Mouse (Mus musculus) B cell, adult 2 months (primary cell): ENCODE results near the gene Psma1.

Source experiments
- DNase-seq, 2 experiments: peaks; one replicate each; pipeline ENCODE4 v3.0.0; 2022

The Psma1 gene

DNA sequence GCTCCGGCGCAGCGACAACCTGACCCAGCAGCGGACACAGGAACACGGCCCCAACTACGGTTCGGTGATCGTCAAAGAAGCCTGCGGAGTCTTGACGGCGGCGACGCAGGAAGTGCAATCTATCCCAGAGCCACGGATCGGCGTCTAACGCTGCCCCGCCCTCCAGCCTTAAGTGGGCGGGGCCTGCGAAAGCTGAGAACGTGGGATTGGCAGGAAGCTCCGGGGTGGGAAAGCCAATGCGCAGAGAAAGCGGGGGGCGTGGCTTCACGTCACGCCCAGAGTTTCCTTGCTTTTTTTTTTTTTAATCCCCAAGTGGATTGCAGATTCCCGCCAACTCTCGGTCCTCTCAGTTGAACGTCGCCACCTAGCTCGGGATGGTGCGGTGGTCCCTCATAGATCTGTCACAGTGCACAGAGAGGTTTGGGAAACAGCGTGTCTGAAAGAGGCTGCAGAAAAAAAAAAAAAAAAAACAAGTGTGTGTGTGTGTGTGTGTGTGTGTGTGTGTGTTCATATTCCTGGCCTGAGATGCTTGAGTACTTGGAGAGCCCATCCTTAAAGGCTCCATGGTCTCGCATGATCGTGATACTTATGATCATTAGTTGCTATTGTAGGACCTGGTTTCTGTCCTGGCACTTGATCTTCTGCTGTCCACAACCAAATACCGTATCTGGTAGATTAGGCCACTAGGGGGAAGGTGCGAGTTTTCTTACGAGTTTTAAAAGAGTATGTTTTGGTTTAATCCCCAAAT is at the start of gene Psma1:
TSS of gene Psma1 (minus strand) at position 114 of the 748 bp plus-strand sequence.
- DNase-seq: peak; percentile 93 to 94

DNA sequence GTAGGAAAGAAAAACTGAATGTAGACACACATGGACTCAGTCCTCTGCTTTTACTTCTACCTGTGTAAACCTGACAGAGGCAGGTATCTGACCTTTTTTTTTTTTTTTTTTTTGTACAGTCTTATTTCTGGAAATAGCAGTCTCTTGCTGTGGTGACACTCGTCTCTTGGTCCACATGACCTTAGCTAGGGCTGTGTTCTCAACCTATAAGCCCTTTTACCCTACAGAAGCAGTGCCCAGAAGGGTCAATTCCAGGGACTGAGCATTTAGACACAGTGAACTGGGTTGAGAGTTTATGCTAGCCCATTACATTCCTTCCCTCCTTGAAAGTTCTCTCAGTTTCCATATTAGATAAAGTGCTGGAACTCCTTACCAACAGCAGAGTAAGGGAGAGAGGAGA is 47.6 kb upstream of the Psma1 start:
- DNase-seq: no peak

DNA sequence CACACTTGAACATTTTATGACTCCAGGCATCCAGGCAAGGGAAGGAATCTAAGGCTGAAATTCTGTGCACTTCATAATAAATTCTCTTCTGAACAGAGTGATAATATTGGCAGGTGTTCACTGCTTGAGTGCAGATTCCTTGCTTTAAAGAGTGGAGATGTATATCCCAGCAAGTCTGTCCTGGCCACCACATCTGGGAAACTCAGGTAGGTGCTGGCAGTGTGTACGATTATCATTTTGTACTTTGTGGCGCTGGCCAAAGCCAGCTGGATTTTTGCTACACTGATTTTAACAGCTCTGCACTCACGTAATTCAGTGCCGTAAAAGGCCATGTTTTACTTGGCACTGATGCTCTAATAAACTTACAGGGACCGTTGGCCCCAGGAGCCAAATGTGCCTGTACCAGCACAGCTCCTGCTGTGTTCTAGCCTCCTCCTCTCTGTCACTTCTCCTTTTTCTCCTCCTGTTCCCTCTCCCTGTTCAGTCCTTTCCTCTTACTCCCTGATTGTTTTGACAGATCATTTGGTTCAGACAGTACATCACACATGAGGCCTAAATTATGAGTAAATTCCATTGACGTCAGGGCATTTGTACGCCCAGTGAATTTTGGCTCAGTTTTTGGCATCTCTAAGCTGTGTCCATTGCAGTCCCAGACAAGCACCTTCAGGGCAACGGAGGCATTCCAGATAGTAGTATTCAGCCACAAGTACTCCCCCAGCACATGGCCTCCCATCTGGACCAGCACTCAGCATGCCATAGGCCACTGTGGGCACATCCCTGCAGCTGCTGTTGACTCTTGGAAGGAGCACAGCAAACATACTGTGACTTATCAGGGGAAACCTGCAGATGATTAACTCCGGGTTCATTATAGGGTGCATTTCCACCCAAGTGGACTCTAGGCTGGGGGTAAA is 46.9 kb upstream of the Psma1 start:
- no peak for DNase-seq

DNA sequence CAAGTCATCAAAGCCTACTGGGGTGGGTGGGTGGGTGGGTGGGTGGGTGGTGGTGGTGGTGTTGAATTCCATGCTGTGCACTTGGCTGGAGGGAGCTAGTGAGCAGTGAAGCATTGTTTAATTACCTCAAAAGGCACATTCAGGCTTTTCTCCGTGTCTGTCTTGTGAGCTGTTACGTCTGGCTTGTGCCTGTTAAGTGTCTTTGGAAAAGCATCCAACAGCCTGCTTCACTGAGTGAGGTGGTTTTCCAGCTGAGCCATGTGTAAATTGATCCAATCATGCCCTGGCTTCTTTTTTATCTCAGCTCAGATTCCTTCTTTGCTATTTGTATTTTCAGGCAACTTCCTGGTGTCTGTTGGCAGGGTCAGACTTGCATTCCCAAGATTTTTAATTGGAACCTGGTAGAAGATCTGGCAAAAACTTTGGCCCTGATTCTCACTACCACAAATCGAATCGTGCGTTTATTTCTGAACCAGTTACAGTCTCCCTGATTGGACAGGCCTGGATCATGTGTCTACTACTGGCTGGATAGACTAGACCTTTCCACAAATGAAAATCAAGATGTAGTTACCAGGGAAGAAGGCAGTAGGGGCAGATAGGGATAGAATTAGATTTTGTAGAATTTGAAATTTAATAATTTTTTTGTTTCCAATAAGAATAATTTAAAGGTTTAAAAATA is 45.9 kb upstream of the Psma1 start:
- DNase-seq: no peak

DNA sequence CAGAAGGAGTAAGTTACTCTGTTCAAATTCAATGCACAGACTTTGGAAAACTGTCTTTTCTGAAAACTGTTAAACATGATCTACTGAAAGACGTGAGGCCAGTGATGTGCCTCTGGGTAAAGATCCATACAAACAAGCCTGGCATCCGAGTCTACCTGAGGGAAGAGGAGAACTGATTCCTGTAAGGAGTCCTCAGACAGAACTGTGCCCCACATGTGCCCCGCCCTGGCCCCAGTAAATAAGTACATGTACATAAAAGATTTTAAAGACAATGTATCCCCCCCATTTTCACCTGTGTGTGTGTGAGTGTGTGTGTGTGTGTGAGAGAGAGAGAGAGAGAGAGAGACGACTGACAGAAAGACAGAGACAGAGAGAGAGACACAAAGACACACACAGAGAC is 42.0 kb upstream of the Psma1 start:
- peak; percentile 42 to 43 for DNase-seq

DNA sequence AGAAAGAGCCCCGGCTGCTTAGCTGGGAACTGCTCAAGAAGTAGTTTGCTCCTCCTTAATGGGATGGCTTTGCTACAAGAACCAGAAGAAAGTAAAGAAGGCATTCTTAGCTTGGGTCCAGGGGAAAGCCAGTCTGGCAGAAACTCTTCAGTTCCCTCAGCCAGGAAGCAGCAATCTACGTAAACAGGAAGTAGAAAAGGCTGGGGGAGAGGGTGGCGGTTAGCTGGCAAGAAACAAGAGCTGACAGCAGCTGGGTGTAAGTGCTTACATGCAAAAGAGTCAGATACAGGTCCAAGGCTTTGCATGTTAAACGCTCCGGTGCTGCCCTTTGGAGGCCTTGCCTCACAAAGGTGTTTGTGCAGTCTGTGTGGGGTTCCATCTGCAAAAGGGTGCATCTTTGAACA is 41.5 kb upstream of the Psma1 start:
- peak; percentile 77 to 82 for DNase-seq

DNA sequence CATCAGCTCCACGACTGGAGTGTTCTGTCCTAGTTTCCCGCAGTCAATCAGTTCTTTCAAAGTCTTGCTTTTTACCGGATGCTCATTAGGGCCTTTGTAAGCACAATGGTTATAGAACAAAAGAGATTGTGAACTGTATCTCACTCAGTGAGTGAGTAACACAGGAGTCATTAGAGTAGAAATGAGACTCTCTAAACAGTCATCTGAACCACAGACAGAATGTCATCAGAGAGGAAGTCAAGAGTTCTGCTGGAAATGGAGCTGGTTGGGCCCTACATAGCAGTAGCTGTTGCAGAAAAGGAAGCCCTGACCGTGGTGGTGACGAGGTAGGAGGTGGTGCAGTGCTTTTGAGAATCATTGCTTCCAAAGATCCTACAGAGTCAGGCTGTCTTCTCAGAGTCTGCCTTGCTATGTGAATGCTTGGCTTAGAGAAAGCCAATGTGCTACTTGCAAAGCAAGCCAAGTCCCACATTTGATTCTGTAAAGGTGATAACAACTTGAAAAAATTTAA is 40.5 kb upstream of the Psma1 start:
- peak; percentile 60 to 64 for DNase-seq

DNA sequence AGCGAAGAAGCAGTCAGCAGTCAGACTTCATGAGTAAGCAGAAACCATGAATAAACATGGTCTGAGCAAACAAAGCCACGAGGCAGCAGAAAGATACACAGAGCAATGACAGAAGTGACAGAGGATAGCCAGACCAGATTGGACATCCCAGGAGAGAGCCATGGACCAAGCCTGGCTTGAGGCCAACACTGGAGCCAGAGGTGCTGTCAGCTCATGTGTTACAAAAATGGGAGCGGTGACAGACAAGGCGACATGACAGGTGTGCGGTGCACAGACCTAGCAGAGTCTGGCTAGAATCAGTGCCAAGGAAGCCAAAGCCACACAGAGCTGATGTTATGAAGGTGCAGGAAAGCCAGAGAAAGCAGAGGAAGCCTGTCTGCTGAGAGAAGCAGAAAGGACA is 35.3 kb upstream of the Psma1 start:
- no peak for DNase-seq

DNA sequence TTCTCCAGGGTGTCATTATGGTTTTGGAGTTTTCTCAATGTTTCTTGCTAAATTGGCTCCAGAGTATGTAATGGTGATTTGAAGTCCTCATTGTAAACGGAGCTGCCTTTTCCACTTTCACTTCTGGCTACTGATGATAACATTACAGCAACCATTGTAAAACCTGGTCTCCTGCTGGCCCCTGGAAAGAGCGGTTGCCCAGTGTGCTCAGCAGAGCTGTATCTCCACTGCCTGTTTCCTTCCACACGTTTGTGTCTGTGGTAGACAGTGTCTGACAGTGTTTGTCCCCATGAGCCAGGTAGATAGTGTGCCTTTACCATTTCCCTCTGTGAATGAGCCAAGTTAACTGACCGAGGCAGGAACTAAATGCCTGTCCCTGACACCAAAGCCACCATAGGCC is 33.1 kb upstream of the Psma1 start:
- no peak for DNase-seq

DNA sequence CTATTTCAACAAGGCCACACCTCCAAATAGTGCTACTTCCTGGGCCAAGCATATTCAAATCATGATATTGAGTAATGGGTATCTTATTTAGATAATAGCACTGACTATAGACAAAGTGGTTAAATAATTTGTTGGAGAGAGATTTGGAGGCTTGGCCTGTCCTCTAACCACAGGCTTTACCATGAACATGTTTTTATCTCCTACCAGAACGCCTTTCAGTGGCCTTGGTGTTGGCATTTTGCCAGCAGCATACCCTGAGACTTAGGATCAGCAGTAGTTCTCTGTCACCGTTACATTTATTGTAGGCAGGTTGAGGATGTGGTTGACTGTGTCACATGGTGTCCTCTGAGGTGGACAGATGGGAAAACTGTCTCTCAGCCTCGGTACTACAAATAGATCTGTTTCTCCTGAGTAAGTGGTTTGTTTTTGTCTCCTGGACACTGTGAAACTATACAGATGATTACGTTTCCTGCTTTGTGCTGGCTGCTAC is 25.4 kb upstream of the Psma1 start:
- DNase-seq: peak; percentile 64 to 69

DNA sequence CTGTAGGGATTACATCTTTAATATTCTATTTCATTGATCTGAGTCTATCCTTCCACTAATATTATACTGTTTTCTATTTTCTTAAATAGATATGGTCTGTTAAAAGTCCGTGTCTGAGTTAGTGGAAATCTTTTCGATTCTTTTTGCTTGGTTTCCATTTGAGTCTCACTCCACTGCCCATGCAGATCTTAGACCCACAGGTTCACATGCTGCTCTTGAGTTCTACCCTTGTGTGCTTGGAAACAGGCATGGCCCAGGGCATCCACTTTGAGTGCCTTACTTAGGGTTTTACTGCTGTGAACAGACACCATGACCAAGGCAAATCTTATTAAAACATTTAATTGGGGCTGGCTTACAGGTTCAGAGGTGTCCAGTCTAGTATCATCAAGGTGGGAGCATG is 24.9 kb upstream of the Psma1 start:
- DNase-seq: no peak

DNA sequence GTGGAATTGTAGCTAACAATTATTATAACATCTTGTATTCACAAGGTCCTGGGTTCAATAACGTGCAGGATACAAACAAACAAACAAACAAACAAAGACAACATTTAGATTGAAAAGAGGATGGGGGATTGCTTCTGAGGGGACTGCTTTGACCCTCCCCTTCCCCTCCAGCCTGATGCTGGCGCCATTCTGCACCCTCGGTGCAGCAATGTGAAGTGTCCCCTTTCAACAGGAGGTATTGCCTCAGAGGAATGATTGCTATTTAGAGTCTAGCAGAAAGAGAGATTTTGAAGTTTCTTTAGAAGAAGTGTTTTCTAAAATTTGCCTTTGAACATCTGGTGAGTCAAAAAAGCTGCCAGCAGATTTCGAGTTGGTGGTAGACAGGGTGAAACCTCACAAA is 23.3 kb upstream of the Psma1 start:
- DNase-seq: no peak

DNA sequence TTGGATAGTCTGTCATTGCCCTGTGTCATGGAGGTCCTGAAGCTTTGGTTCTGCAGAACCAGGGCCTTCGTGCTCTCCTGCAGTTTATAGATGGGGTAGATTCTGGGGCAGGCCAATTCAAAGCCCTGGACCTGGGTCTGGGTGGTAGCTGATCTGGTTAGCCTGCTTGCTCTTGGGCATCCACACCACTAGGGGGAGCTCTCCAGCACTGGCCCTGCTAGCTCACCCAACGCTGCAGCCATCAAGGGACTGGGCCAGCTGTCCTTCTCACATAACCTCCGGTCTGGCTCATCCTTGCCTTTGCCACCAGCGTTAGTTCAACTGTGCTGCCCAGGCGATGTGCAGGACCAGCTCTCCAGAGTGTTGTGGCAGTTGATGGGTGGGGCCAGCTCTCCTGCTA is 18.8 kb upstream of the Psma1 start:
- DNase-seq: peak; percentile 49 to 51

DNA sequence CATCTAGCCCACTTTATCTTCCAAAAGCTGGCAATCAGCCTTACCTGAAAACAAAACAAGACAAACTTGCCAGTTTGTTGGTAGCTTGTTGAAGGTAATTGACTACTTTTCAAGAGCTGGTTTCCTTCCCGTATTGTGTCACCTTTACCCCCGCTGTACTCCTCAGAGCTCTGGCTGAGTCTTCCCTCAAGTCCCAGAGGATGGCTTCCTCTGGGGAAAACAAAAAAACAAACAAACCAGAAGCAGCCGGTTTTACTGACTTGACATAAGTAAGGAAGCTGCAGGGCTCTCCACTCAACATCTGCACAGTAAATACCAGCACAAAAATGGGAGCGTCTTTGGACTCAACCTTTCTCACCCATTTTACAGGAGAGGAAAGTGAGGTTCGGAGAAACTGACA is 18.0 kb upstream of the Psma1 start:
- DNase-seq: no peak

DNA sequence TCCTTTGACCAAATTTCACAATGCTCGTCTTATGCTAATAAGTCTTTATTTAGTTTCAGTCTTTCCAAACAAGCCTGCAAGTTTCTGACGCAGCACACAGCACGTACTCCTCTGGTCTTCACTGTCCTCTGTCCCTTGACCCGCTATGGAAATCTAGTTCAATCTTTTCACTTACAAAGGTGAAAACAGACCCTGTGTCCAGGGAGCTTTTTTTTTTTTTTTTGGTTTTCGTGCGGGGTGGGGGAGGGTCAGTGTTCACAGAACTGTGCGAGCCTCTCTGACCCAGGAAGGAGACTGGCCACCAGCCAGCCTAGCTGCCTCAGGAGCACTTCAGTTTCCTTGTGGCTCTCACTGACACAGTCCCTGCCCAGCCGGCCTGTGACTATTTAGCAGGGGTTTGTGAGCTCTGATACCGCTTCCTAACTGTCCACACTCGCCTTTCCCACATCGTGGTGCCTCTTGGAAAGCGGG is 16.6 kb upstream of the Psma1 start:
- DNase-seq: peak; percentile 54 to 56

DNA sequence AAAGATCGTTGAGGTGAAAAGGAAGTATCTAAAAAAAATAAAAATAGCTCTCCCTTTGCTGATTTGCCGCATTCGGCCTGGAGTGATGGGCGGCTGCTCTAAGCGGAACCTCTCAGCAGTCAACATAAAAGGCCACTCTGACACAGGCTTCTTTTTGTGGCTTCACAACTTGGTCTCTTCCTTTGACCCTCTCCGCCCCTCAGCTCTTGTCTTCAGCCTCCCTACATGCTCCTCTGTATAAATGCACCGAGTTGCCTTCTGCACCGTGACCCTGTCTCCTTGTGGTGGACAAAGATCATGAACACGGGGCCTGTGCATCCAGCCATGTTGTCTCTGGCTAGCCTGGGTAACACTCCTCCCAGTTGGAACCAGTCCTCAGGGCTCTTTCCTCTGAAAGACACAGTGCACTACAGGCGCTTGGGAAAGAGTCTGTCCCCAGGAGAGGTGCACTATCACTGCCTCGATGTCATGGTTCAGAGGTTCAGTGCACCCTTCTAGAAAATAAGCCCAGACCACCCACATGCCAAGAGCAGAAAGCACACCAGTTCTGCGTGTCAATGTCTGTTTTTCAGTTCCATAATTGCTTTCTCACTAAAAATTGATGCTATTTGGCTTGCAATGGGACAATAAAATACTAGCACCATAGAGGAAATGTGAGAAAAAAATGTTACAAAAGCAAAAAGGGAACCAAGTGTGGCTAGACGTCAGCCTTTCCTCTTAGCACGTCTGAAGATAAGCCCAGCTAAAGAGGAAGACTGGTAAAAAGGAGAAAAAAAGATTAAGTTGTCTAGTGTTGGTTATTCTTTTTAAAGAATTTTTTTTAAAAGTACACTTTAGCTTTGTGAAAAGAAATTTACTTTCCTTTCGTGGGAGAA is 15.8 kb upstream of the Psma1 start:
- peak; percentile 61 to 70 for DNase-seq

DNA sequence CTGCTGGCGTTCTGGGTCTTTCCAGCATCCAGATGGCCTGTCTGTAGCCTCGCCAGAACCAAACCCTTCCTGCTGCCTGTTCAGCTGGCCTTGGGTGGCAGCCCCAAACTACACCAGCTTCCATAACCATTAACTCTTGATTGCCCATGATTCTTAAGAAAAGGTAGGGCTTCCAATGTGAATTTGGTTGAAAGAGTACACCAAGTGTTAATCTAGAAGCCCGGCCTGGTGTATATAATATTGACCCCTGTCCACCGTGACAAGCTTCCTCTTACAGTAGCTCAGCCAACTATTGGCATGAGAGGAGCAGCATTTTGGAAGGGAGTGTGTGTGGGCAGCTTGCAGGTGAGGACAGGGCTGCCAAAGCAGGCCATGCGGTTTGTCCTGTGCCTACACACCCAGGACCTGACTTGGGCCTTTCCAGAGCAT is 14.2 kb upstream of the Psma1 start:
- no peak for DNase-seq

DNA sequence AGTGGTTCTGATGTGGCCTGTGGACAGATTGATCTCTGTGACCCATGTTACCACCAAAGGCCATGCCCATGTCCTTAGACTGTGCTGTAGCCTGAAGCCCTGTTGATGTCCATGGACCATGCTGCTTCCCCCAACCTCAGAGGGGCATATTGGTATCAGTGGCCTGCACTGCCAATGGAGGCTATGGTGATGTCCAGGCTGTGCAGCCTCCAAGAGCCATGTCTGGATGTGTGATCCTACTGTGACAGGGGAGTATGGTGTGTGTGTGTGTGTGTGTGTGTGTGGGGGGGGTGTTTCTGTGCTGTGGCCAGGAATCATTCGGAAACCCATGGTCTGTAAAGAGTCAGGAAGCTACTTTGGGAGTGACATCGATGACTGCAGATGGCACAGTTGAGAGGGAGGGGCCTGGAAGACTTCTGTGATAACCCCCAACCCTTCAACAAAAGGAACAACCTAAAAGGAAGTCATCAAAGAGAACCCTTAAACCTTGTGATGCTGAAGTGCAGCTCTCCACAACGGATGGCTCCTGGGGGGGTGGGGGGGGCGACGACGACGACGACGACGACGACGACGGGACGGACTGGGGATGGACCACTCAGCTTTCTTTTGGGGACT is 8.5 kb upstream of the Psma1 start:
- DNase-seq: no peak

DNA sequence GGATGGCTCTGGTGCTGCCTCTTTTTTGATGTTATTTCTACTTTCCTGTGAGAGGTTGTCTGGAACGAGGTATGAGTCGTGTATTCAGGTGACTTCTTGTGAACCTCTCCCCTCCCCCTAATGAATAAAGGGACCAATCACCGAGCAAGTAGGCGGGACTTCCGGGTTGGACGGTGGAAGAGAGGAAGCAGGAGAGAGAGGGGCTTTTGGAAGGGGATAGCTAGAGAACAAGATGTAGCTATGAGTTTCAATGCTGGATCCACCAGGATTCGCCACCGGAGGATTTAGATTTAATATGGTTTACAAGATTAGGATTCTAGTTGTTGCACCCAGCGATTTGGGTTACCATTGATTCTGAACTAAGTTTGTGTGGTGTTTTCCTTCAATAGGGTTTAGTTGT is 7.1 kb upstream of the Psma1 start:
- no peak for DNase-seq

DNA sequence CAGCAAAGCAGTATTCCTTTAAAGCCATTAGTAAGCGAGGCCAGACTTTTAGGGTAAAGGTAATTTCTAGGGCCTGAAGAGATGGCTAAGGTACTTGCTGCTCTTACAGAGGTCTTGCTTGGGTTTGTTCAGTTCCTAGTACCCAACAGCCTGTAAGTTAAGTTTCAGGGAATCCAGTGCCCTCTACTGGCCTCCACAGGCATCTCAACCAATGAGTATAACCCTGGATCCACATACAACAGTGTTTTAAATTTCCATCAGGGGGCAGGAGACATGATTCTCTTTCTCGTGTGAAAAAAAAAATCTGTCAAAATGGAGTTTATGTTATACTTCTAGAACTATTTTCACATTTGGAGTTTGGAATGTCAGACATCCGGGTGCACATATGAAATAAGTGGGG is 5.8 kb upstream of the Psma1 start:
- DNase-seq: peak; percentile 69 to 74

DNA sequence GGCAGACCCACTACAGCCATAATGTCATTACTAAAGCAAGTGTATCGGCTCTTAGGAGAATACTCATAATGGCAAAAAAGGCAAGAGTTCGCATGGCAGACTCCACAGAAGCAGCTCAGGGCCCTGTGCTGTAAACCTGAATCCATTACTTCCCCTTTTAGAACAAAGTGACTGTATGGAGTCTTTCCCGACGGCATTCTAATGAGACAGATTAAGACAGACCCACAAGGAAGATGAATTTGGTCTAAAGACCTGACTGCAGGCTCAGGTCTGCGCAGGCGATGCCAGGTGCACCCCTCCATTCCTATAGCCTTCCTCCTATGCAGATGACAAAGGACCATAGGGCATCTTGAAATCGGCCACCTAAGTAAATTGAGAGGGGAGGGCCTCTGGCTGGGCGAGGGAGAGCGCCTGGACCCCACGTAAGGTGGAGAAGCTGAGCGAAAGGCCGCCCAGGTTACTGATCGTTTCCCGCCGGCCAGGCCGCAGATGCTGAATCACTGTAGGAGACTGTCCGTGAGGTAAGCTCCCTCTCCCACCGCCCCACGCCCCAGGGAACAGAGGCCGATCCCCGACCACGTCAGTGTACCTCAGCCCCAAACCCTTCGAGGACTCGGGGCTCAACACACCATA is 430 bp downstream of the Psma1 start:
- no peak for DNase-seq
